Mouse (Mus musculus) CD4-positive helper T cell, adult 2 months (primary cell): ENCODE measurements around the gene Bace2.

Experiments used
- DNase-seq: peaks from one replicate; pipeline ENCODE4 v3.0.0-alpha.2; 2012; ENCODE audit warnings: low read depth, missing footprints, low spot score

The Bace2 gene

GRCm38 (mm10) chr16:97467472-97467871 is 110.9 kb downstream of the Bace2 start:
- no peak for DNase-seq

- DNase-seq = peak; percentile 51
Measured at GRCm38 (mm10) chr16:97467993-97468791, 111.7 kb downstream of the Bace2 start.

- DNase-seq = no peak
Measured at GRCm38 (mm10) chr16:97474671-97475070, 118.1 kb downstream of the Bace2 start.

GRCm38 (mm10) chr16:97475581-97475980 is 119.0 kb downstream of the Bace2 start:
- no peak for DNase-seq

GRCm38 (mm10) chr16:97476524-97476923 is 120.0 kb downstream of the Bace2 start:
- no peak for DNase-seq

- peak; percentile 40 for DNase-seq
Measured at GRCm38 (mm10) chr16:97478655-97479054, 122.1 kb downstream of the Bace2 start.

- no peak for DNase-seq
Measured at GRCm38 (mm10) chr16:97492369-97492768, 135.8 kb downstream of the Bace2 start.
